Mouse (Mus musculus): ENCODE measurements at regions not wholly inside any gene's neighbourhood (a gene's known extent, or its start where the extent isn't known, plus 50 kb on each side); places are given as distances from the start of the nearest gene placed in this dataset.
A peak's percentile ranks its signal among the peaks of the same experiment; 100 is the strongest.
"Not testable (repeated sequence)": the region's sequence is repeated elsewhere in the genome, so short reads cannot be mapped to it uniquely, and the experiment has no call there.

GRCm38 (mm10) chr5:67487965-67488409 is 59.9 kb upstream of the Bend4 start:
- TF ChIP-seq GATA1 (IDR thresholded peaks at IDR 0.05; ENCODE audit: borderline replicate concordance, low read length), result no peak
- no peak for TF ChIP-seq FLI1 (IDR thresholded peaks at IDR 0.05; ENCODE audit: low read length)
- Histone ChIP-seq H3K36me3 (replicated peaks; ENCODE audit: low read length) (no peaks in the 10 kb centered on the region), H3K27me3 (replicated peaks) (peaks cover 6% of the 10 kb centered on the region), H3K4me3 (replicated peaks) (no peak overlapping the region), H3K4me1 (no peaks in the 10 kb centered on the region), H3K9me3 (no peaks in the 10 kb centered on the region)

- H3K9me3 ChIP-seq; H3K4me1 ChIP-seq; H3K27me3 ChIP-seq (replicated peaks); H3K36me3 ChIP-seq (replicated peaks; ENCODE audit: low read length); H3K4me3 ChIP-seq (replicated peaks): not testable (repeated sequence)
Observed at GRCm38 (mm10) chr5:67490709-67491108, 62.6 kb upstream of the Bend4 start.

DNA sequence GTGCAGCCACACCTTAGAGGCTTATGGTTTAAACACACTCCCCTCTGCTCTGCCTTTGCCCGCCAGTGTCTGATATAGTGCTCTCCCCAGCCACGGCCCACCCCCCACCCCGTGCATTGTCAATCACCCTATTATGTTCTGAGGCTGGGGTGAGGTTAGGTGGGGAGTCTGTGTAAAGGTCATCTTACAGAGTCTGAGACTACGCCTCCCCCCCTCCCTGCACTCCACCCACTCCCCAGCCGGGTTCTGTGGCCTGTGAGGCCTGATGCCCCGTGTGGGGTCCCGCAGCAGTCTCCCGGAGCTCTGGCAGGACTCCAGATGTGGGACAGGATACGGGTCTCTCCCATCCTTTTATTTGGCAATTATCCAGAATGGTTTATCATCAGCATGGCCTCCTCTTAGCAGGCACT is 64.8 kb upstream of the Bend4 start:
- TF ChIP-seq FLI1 (IDR thresholded peaks at IDR 0.05; ENCODE audit: low read length) (no peak), GATA1 (IDR thresholded peaks at IDR 0.05; ENCODE audit: borderline replicate concordance, low read length) (no peak)

DNA sequence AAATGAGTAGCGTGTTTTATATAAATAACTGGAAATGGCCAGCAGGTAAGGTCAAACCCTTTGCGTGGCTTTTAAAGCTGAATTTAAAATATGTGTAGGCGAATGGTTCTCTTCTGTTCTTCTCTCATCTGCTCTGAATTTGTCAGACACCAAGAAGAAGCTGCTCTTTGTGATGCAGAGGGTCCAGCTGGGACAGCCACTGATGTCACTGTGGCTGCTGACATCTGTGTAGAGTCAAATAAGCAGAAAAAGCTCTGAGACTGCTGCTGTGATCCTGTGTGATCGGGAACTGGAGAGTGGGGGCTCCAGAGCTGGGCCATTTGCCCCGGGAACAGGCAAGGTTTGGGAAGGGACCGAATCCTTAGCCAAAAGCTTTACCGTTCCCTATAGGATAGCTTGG is 68.6 kb upstream of the Bend4 start:
- TF ChIP-seq FLI1 (IDR thresholded peaks at IDR 0.05; ENCODE audit: low read length), result no peak
- no peak for TF ChIP-seq GATA1 (IDR thresholded peaks at IDR 0.05; ENCODE audit: borderline replicate concordance, low read length)
- H3K4me1 ChIP-seq, result no peaks in the 10 kb centered on the region
- no peak overlapping the region for H3K4me3 ChIP-seq (replicated peaks)
- no peaks in the 10 kb centered on the region for H3K9me3 ChIP-seq
- peaks cover 2% of the 10 kb centered on the region for H3K27me3 ChIP-seq (replicated peaks)
- no peaks in the 10 kb centered on the region for H3K36me3 ChIP-seq (replicated peaks; ENCODE audit: low read length)

More for the DNA sequence above, 64.8 kb upstream of the Bend4 start:
- H3K27me3 ChIP-seq (replicated peaks), result peaks cover 4% of the 10 kb centered on the region
- H3K4me1 ChIP-seq, result no peaks in the 10 kb centered on the region
- no peaks in the 10 kb centered on the region for H3K36me3 ChIP-seq (replicated peaks; ENCODE audit: low read length)
- no peak overlapping the region for H3K4me3 ChIP-seq (replicated peaks)
- no peaks in the 10 kb centered on the region for H3K9me3 ChIP-seq

DNA sequence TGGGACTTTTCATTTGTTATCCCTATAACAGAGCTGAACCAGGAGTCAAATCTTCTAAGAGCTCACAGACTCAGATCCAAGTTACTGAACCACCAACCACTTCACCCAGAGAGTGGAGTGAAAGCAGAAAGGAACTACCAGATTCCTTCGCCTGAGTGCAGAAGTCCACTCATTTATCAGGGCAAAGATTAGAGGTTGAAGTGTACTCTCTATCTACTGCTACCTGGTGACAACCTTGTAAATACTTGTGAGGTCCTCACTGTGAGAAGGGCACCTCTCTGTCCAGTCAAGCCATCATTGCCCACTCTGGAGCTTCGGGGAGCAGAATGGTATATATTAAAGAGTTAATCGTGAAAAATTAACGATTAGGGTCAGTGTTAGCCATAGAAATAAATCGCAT is 87.4 kb upstream of the Shisa3 start:
- peaks cover 31% of the 10 kb centered on the region for H3K9me3 ChIP-seq
- TF ChIP-seq GATA1 (IDR thresholded peaks at IDR 0.05; ENCODE audit: borderline replicate concordance, low read length) (no peak), FLI1 (IDR thresholded peaks at IDR 0.05; ENCODE audit: low read length) (no peak)

DNA sequence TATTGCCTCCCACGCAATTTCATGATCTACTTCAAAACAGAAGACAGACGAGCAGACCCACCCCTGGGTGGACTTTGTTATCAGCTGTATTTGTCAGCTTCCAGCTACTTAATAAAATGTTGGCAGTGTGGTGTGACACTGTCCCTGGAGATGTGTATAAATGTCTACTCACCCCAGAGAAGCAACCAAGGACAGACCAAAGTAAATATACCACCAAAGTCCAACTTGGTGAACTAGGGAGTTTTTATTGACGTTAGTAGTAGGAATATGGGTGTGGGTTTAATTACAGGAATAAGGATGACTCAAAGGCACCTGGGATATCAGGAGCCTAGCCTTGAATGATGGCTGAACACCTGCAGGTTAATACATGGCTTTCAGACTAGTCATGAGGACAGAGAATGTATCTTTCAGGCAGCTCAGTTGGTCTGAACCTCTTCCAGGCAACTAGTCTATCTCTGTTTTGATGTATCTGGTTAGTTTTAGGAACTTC is 86.2 kb upstream of the Shisa3 start:
- H3K36me3 ChIP-seq (replicated peaks; ENCODE audit: low read length), result no peaks in the 10 kb centered on the region
- TF ChIP-seq GATA1 (IDR thresholded peaks at IDR 0.05; ENCODE audit: borderline replicate concordance, low read length) (no peak), FLI1 (IDR thresholded peaks at IDR 0.05; ENCODE audit: low read length) (no peak)
- no peak overlapping the region for H3K4me3 ChIP-seq (replicated peaks)
- H3K27me3 ChIP-seq (replicated peaks), result peaks cover 8% of the 10 kb centered on the region
- H3K4me1 ChIP-seq, result no peaks in the 10 kb centered on the region
- peaks cover 25% of the 10 kb centered on the region for H3K9me3 ChIP-seq

More for the DNA sequence above, 87.4 kb upstream of the Shisa3 start:
- Histone ChIP-seq H3K27me3 (replicated peaks) (peaks cover 4% of the 10 kb centered on the region), H3K4me3 (replicated peaks) (no peak overlapping the region), H3K36me3 (replicated peaks; ENCODE audit: low read length) (no peaks in the 10 kb centered on the region), H3K4me1 (no peaks in the 10 kb centered on the region)

GRCm38 (mm10) chr5:67530149-67530548 is 77.5 kb upstream of the Shisa3 start:
- no peaks in the 10 kb centered on the region for H3K36me3 ChIP-seq (replicated peaks; ENCODE audit: low read length)
- H3K4me3 ChIP-seq (replicated peaks), result no peak overlapping the region

GRCm38 (mm10) chr5:67530957-67531356 is 76.7 kb upstream of the Shisa3 start:
- Histone ChIP-seq H3K36me3 (replicated peaks; ENCODE audit: low read length) (no peaks in the 10 kb centered on the region), H3K4me1 (peaks cover 24% of the 10 kb centered on the region), H3K27me3 (replicated peaks) (peaks cover 12% of the 10 kb centered on the region), H3K4me3 (replicated peaks) (peak overlapping the region; percentile 55), H3K9me3 (no peaks in the 10 kb centered on the region)
- TF ChIP-seq GATA1 (IDR thresholded peaks at IDR 0.05; ENCODE audit: borderline replicate concordance, low read length) (no peak), FLI1 (IDR thresholded peaks at IDR 0.05; ENCODE audit: low read length) (no peak)

More at GRCm38 (mm10) chr5:67530149-67530548, 77.5 kb upstream of the Shisa3 start:
- peaks cover 24% of the 10 kb centered on the region for H3K4me1 ChIP-seq
- peaks cover 12% of the 10 kb centered on the region for H3K27me3 ChIP-seq (replicated peaks)
- H3K9me3 ChIP-seq, result no peaks in the 10 kb centered on the region
- no peak for TF ChIP-seq GATA1 (IDR thresholded peaks at IDR 0.05; ENCODE audit: borderline replicate concordance, low read length)

DNA sequence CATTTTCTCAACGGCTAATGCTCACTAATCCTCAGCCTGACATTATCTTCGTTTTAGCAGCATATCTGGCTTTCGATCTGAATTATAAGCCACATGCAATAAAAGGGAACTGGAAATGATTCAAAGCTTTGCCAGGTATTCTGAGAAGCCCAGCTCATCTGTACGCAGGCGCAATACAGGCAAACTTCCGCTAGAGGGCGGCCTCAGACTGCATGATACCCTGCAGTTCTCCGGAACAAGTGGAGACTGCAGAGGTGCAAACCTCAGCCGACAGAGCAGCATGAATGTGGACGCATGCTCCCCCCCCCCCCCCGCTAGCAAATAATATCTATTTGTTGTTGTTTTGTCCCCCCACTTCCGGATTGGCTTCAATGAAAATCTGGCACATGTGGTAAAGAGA is 75.3 kb upstream of the Shisa3 start:
- H3K4me3 ChIP-seq (replicated peaks), result peak overlapping the region; percentile 74
- TF ChIP-seq GATA1 (IDR thresholded peaks at IDR 0.05; ENCODE audit: borderline replicate concordance, low read length), result no peak
- no peak for TF ChIP-seq FLI1 (IDR thresholded peaks at IDR 0.05; ENCODE audit: low read length)

DNA sequence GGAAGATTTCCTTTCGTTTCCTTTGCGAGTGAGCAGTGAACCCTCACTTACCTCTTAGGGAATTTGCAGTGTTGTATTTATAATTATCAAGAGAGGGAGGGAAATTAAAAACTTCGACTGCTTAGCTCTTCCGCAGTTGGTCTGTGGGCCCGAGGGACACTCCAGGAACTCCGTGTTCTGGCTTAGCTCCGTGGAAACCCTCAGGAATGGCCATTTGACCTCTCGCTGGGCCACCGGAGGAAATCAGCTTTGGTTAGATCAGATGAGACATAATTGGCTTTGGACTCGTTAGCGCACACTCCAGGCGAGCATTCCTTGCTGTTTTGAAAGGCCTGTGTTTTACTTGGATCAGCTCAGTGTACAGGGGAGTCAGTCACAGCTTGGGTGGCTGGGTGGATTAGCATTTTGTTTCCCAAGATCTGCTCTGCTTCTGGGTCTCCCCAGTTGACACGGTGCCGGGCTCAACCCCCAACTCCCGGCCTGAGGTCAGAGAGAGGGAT is 74.9 kb upstream of the Shisa3 start:
- Histone ChIP-seq H3K9me3 (no peaks in the 10 kb centered on the region), H3K36me3 (replicated peaks; ENCODE audit: low read length) (no peaks in the 10 kb centered on the region), H3K4me3 (replicated peaks) (peak overlapping the region; percentile 74), H3K27me3 (replicated peaks) (peaks cover 9% of the 10 kb centered on the region), H3K4me1 (peaks cover 24% of the 10 kb centered on the region)
- TF ChIP-seq FLI1 (IDR thresholded peaks at IDR 0.05; ENCODE audit: low read length) (no peak), GATA1 (IDR thresholded peaks at IDR 0.05; ENCODE audit: borderline replicate concordance, low read length) (no peak)

More for the DNA sequence above, 75.3 kb upstream of the Shisa3 start:
- Histone ChIP-seq H3K9me3 (no peaks in the 10 kb centered on the region), H3K36me3 (replicated peaks; ENCODE audit: low read length) (no peaks in the 10 kb centered on the region), H3K27me3 (replicated peaks) (peaks cover 12% of the 10 kb centered on the region), H3K4me1 (peaks cover 24% of the 10 kb centered on the region)

DNA sequence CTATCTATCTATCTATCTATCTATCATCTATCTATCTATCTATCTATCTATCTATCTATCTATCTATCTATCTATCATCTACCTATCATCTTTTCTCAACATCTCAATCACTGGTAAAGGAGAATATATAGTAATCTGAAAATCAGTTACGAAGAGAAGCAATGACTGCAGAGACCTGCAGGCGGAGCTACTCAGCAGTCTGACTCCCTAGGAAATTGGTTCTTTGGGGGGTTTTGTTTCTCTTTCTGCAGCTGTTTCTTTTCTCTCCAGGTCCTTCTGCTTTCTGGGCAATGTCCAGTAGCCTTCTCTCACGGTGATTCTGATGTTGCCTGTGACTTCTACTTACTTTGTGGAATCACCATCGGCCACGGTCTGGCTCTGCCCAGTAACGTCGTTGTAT is 73.6 kb upstream of the Shisa3 start:
- H3K4me3 ChIP-seq (replicated peaks), result no peak overlapping the region
- H3K9me3 ChIP-seq, result no peaks in the 10 kb centered on the region
- TF ChIP-seq FLI1 (IDR thresholded peaks at IDR 0.05; ENCODE audit: low read length), result no peak
- no peak for TF ChIP-seq GATA1 (IDR thresholded peaks at IDR 0.05; ENCODE audit: borderline replicate concordance, low read length)
- H3K27me3 ChIP-seq (replicated peaks), result peaks cover 12% of the 10 kb centered on the region
- H3K4me1 ChIP-seq, result peaks cover 24% of the 10 kb centered on the region
- H3K36me3 ChIP-seq (replicated peaks; ENCODE audit: low read length), result no peaks in the 10 kb centered on the region

All from megakaryocyte, embryonic 14.5 days (primary cell).